Mouse (Mus musculus): ENCODE results near the gene Crnkl1. TPM values are rescaled to one million over a fixed set of nuclear protein-coding genes. Genes with fewer than 3 reads are reported as not detected.
"Not testable (repeated sequence)": the region's sequence is repeated elsewhere in the genome, so short reads cannot be mapped to it uniquely, and the experiment has no call there.

The Crnkl1 gene
- polyA plus RNA-seq, 1 experiment = 13.2 TPM

DNA sequence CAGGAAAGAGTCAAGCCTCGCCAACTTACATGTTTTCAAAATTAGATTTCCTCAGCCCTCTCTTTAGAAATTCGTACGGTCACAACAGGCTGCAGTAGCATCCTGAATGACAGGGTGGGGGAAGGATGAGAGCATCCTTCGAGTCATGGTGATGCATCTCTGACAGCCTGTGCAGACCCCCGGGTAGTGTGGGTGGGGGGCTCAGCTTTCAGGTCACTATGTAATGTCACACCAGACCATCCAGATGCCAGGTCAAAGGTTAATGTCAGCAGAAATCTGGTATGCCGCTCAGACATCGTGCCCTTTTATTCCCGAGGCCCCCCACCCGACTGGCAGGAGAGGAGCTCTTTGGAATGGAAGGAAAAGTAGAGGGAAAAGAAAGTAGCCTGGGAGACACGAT, 15.4 kb upstream of the Crnkl1 start:
- Histone ChIP-seq H3K4me1 (ENCODE audit: control insufficient read depth, insufficient read depth, insufficient read length, low read length) (no peaks in the 10 kb centered on the region), H3K4me3 (ENCODE audit: insufficient read depth, low read depth, low read length) (no peak overlapping the region), H3K27ac (replicated peaks; ENCODE audit: low read depth, low read length) (no peak overlapping the region)

DNA sequence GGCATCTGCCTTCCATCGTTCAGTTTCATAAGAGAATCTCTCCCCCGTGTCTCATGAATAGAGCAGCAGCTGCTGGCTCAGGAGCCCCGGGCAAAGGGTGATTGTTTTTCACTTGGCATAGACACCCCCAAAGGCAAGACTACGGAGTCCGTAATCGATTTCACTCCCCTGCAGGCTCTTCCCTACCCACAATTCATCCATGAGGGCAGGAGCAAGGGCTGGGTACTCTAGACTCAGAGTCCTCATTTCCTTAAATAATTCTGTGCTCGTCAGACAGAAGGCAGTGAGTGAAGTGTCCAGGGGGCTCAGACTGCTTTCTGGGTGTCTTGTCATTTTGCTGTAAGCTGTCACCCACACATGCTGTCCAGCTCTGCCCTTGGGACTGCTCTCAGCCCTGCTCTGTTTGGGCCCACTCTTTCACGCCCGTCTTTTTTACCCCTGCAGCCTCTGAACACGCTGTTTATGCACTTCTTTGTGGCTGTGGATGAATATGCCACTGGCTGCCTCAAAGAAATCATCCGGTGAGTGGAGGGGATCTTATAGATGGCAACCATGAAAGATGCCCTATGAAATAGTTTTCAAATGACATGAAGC, 14.8 kb upstream of the Crnkl1 start:
- no peak overlapping the region for H3K27ac ChIP-seq (replicated peaks; ENCODE audit: low read depth, low read length)
- H3K4me1 ChIP-seq (ENCODE audit: control insufficient read depth, insufficient read depth, insufficient read length, low read length) = no peaks in the 10 kb centered on the region
- no peak overlapping the region for H3K4me3 ChIP-seq (ENCODE audit: insufficient read depth, low read depth, low read length)

DNA sequence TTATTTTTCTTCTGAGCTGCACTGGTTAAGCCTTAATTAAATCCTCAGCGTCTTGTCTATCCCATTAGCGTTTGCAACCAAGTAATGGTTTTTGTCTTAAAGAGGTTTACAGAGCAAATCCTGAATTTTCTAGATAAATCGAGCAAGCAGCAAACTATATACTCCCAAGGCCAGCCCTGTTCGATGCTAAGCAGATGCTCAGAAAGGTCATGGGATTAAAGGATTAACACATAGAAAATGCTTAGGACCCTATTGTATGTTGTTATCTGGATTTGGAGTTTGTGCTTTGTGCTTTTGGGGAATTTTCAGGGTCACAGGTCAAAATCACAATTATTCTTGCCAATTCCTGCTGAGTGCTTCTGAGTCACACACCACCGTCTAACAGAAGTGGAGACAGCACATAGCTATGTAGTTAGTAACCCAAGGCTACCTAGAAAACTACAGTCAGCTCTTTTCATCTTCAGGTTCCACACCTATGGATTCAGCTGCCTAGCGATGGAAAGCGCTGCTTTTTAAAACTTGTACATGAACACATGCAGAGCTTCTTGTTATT, 13.7 kb upstream of the Crnkl1 start:
- H3K4me3 ChIP-seq (ENCODE audit: insufficient read depth, low read depth, low read length) = no peak overlapping the region
- H3K27ac ChIP-seq (replicated peaks; ENCODE audit: low read depth, low read length) = no peak overlapping the region
- H3K4me1 ChIP-seq (ENCODE audit: control insufficient read depth, insufficient read depth, insufficient read length, low read length) = no peaks in the 10 kb centered on the region

DNA sequence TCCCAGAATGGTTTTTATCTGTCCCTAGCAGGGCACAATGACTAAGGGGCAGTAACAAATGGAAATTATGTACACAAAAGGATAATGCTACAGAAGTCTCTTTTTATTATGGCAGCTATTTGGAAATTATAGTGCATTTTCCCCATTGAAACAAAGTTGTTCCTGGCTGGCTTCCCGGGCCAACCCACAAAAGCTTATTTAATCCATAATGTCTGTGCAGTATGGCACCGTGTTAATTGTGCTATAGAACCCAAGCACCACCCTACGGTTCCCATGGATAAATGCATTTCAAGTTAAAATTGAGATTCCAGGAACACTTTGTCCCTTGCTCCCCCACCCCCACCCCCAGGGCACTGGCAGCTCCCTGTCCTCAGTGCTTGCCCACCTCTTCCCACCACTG, 9.5 kb upstream of the Crnkl1 start:
- Histone ChIP-seq H3K27ac (replicated peaks; ENCODE audit: low read depth, low read length) (no peak overlapping the region), H3K4me1 (ENCODE audit: control insufficient read depth, insufficient read depth, insufficient read length, low read length) (no peaks in the 10 kb centered on the region), H3K4me3 (ENCODE audit: insufficient read depth, low read depth, low read length) (no peak overlapping the region)

DNA sequence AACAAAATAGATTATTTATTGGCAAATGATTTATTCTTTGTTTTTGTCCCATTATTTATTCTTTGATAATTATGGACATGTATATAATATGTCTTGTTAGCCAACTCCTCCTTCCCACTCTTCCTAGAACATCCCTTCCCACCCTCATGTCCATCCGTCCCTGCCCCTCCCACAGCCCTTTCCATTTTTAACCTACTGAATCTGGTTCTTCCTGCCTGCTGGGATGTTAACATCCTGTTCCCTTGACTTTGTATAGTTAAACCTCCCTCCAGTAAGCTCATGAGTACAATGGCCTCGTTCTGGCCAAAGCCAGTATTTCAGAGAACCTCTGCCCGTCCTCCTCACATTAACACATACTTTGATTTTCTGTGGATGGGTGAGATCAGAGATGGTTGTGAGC, 6.6 kb upstream of the Crnkl1 start:
- no peaks in the 10 kb centered on the region for H3K4me1 ChIP-seq (ENCODE audit: control insufficient read depth, insufficient read depth, insufficient read length, low read length)
- H3K4me3 ChIP-seq (ENCODE audit: insufficient read depth, low read depth, low read length) = no peak overlapping the region
- H3K27ac ChIP-seq (replicated peaks; ENCODE audit: low read depth, low read length) = no peak overlapping the region

- H3K4me1 ChIP-seq (ENCODE audit: control insufficient read depth, insufficient read depth, insufficient read length, low read length) = no peaks in the 10 kb centered on the region
- H3K27ac ChIP-seq (replicated peaks; ENCODE audit: low read depth, low read length) = no peak overlapping the region
- H3K4me3 ChIP-seq (ENCODE audit: insufficient read depth, low read depth, low read length) = no peak overlapping the region
Observed at GRCm38 (mm10) chr2:145936975-145937374, 2.2 kb upstream of the Crnkl1 start.

DNA sequence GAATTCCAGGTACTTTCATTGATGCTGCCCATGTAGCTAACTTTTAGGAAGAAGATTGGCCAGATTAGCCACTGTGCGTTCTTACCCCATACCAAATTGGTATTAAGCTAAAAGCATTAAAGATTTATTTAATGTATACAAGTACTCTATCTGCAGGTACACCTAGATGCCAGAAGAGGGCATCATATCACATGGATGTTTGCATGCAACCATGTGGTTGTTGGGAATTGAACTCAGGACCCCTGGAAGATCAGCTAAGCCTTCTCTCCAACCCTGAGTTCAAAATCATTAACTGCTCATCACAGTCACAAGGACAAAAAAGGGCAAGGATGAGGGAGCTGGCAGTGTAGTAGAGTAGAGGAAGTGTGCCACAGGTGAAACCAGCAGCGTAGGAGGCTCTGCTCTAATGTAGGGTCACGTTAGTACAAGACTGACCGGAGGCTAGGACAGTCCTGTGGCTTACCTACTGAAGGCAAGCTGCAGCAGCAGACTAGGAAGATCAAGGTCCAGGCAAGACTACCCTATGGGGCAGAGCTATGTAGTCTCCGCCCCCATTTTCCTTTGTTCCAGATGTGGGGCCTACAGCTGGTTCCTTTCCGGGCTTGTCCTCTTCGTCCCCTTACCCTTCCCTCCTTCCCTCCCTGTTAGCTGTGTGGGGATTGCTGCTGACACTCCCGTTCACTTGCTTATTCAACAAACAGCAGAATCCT, 13.7 kb downstream of the Crnkl1 start:
- Histone ChIP-seq H3K4me3 (ENCODE audit: insufficient read depth, low read depth, low read length) (no peak overlapping the region), H3K4me1 (ENCODE audit: control insufficient read depth, insufficient read depth, insufficient read length, low read length) (no peaks in the 10 kb centered on the region), H3K27ac (replicated peaks; ENCODE audit: low read depth, low read length) (no peak overlapping the region)

GRCm38 (mm10) chr2:145905884-145906283, 28.9 kb downstream of the Crnkl1 start:
- H3K27ac ChIP-seq (replicated peaks; ENCODE audit: low read depth, low read length); H3K4me1 ChIP-seq (ENCODE audit: control insufficient read depth, insufficient read depth, insufficient read length, low read length); H3K4me3 ChIP-seq (ENCODE audit: insufficient read depth, low read depth, low read length): not testable (repeated sequence)

GRCm38 (mm10) chr2:145905156-145905555, 29.7 kb downstream of the Crnkl1 start:
- Histone ChIP-seq H3K27ac (replicated peaks; ENCODE audit: low read depth, low read length) (no peak overlapping the region), H3K4me3 (ENCODE audit: insufficient read depth, low read depth, low read length) (no peak overlapping the region), H3K4me1 (ENCODE audit: control insufficient read depth, insufficient read depth, insufficient read length, low read length) (peaks cover 7% of the 10 kb centered on the region)

DNA sequence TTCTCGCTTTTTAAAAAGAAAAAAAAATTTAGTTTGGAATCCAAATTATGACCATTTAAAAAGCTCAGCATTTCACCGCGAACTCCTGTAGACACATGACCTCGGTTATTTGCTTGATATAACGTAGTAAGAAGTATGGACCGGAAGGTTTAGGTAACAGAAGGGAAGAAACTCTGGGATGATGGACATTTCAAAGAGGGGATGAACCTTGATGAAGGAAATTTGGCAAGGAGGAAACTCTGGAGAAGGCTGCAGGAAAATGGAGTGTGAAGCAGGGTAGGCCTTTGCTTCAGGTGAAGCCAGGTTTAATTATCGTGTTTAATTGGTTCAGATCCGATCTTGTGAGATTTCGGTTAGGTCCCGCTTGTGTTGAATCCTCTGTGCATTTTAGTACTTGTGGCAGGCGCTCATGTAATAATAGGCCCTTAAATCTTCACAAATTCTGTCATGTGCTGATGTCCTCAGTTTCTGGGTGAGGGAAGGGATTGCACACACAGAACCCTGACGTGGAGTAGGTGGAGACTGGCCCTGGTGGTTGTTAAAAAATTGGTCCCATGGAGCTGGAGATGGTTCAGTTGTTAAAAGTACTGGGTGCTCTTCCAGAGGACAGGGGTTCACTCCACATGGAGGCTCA, 30.7 kb downstream of the Crnkl1 start:
- H3K4me3 ChIP-seq (ENCODE audit: insufficient read depth, low read depth, low read length) = peak overlapping the region; percentile 97
- H3K4me1 ChIP-seq (ENCODE audit: control insufficient read depth, insufficient read depth, insufficient read length, low read length) = peaks cover 7% of the 10 kb centered on the region
- H3K27ac ChIP-seq (replicated peaks; ENCODE audit: low read depth, low read length) = peak overlapping the region; percentile 98

DNA sequence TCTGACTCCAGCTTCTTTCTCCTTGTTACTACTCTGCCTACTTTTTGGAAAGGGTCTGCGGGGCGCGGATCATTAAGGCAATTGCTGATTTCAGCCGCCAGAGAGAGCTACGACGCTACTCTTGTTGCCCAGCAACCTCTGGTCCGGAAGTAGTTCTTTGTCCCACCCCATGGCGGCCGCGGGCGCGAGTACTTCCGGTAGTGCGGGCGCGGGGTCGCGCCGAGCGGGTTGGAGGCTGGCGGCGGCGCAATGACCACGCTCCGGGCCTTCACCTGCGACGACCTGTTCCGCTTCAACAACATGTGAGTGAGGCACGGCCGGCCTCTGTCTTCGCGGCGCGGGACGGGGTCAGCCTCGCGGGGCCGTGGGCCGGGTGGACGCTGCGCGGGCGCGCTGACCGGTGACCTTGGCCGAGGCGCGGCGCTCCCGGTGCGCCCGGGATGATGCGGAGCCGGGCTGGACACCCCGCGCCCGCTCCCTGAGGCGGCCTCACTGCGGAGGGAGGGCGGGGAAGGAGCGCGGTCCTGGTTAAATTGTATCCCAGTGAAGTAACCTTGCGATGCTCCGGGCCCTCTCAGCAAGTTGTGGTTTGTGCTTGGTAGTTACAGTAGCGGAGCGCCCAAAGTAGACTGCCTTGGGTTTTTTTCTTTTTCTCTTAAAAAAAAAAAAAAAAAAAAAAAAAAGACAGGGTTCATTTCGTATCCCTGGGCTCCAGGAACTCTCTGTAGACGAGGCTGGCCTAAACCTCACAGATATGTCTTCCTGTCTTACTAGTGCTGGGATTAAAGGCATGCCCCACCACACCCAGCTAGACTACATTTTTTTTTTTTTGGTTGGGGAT, 31.5 kb downstream of the Crnkl1 start:
- Histone ChIP-seq H3K4me3 (ENCODE audit: insufficient read depth, low read depth, low read length) (peak overlapping the region; percentile 97), H3K4me1 (ENCODE audit: control insufficient read depth, insufficient read depth, insufficient read length, low read length) (peaks cover 7% of the 10 kb centered on the region), H3K27ac (replicated peaks; ENCODE audit: low read depth, low read length) (peak overlapping the region; percentile 98)

- Histone ChIP-seq H3K27ac (replicated peaks; ENCODE audit: low read depth, low read length) (no peak within 1 kb of the TSS), H3K4me3 (ENCODE audit: insufficient read depth, low read depth, low read length) (peak within 1 kb of the TSS; percentile 97; the same call in 1 of the 2 replicates), H3K4me1 (ENCODE audit: control insufficient read depth, insufficient read depth, insufficient read length, low read length) (peaks cover 7% of the 10 kb centered on the region)
Observed at GRCm38 (mm10) chr2:145901861-145902260, 33.0 kb downstream of the Crnkl1 start, which contains the start of gene Naa20. Gene Naa20, plus strand, starts transcription at chr2:145902099.

DNA sequence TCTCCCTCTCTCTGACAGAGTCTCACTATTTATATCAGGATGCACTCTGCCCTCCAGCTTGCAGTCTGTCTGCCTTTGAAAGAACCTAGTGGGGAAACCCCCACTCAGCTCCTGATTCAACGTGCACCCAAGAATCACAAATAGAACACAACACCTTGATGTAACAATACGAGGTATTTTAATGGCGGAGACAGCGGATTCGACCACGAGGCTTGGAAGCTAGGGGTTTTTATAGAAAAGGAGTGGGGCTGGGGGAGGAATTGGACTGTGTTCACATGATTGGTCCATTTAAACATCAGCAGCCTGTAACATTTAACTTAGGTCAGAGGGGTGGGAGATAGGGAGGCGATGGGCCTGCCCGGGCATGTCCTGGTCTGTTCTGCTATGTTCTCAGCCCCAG, 34.5 kb downstream of the Crnkl1 start:
- not testable (repeated sequence) for H3K27ac ChIP-seq (replicated peaks; ENCODE audit: low read depth, low read length); H3K4me1 ChIP-seq (ENCODE audit: control insufficient read depth, insufficient read depth, insufficient read length, low read length); H3K4me3 ChIP-seq (ENCODE audit: insufficient read depth, low read depth, low read length)

GRCm38 (mm10) chr2:145898106-145898505, 36.7 kb downstream of the Crnkl1 start:
- no peak overlapping the region for H3K4me3 ChIP-seq (ENCODE audit: insufficient read depth, low read depth, low read length)
- H3K27ac ChIP-seq (replicated peaks; ENCODE audit: low read depth, low read length) = no peak overlapping the region
- no peaks in the 10 kb centered on the region for H3K4me1 ChIP-seq (ENCODE audit: control insufficient read depth, insufficient read depth, insufficient read length, low read length)

GRCm38 (mm10) chr2:145893756-145894155, 41.1 kb downstream of the Crnkl1 start:
- H3K4me1 ChIP-seq (ENCODE audit: control insufficient read depth, insufficient read depth, insufficient read length, low read length) = peaks cover 9% of the 10 kb centered on the region
- no peak overlapping the region for H3K27ac ChIP-seq (replicated peaks; ENCODE audit: low read depth, low read length)
- no peak overlapping the region for H3K4me3 ChIP-seq (ENCODE audit: insufficient read depth, low read depth, low read length)
